Mouse (Mus musculus) C2C12 (cell line): ENCODE data around the gene Tmem253. TPM values are rescaled to one million over a fixed set of nuclear protein-coding genes. Genes with fewer than 3 reads are reported as not detected.
"Not testable (repeated sequence)": the region's sequence is repeated elsewhere in the genome, so short reads cannot be mapped to it uniquely, and the experiment has no call there.

ENCODE experiments used
- H3K27me3 ChIP-seq: one replicate; pipeline ENCODE4 v1.6.1; 2011; ENCODE audit not compliant: control insufficient read depth, insufficient read depth, insufficient read length
- H3K36me3 ChIP-seq: one replicate; pipeline ENCODE4 v1.6.1; 2011; ENCODE audit not compliant: control insufficient read depth, insufficient read depth
- H3K4me3 ChIP-seq: one replicate; pipeline ENCODE4 v1.5.1; 2011; ENCODE audit warnings: mild to moderate bottlenecking, control low read depth; ENCODE audit not compliant: poor library complexity, insufficient read depth, severe bottlenecking
- H3K79me2 ChIP-seq: one replicate; pipeline ENCODE4 v1.6.1; 2011; ENCODE audit not compliant: control insufficient read depth, insufficient read depth
- H3K79me3 ChIP-seq: one replicate; pipeline ENCODE4 v1.6.1; 2011; ENCODE audit warnings: low read depth, control low read depth
- H3ac ChIP-seq: one replicate; pipeline ENCODE3; 2011; ENCODE audit warnings: low read depth; ENCODE audit not compliant: control insufficient read depth, insufficient read length
- CEBPB ChIP-seq: IDR thresholded peaks from one replicate; pipeline ENCODE4 v1.6.1; 2011; ENCODE audit warnings: low read depth, mild to moderate bottlenecking, control low read depth, moderate library complexity
- CTCF ChIP-seq: IDR thresholded peaks from one replicate; pipeline ENCODE4 v1.5.1; 2011; ENCODE audit not compliant: control insufficient read depth, insufficient read depth, insufficient read length
- FOSL1 ChIP-seq: IDR thresholded peaks from one replicate; pipeline ENCODE4 v1.8.0; 2011; ENCODE audit warnings: mild to moderate bottlenecking, low read length; ENCODE audit not compliant: poor library complexity, insufficient read depth, severe bottlenecking
- MAX ChIP-seq: IDR thresholded peaks from one replicate; pipeline ENCODE4 v1.6.1; 2011; ENCODE audit warnings: mild to moderate bottlenecking, control low read depth
- MYOD1 ChIP-seq: IDR thresholded peaks from one replicate; pipeline ENCODE4 v1.6.1; 2011; ENCODE audit warnings: low read depth; ENCODE audit not compliant: control insufficient read depth, insufficient read length
- MYOG ChIP-seq: IDR thresholded peaks from one replicate; pipeline ENCODE4 v1.6.1; 2011; ENCODE audit not compliant: control insufficient read depth, insufficient read length; ENCODE audit errors: extremely low read depth
- USF1 ChIP-seq: IDR thresholded peaks from one replicate; pipeline ENCODE4 v1.6.1; 2011; ENCODE audit warnings: low read depth, mild to moderate bottlenecking, control low read depth, moderate library complexity
- polyA plus RNA-seq: library from polyadenylated mRNA; unstranded; fragments of >200 nt; fragmentation: generic; extraction: Trizol; gene quantifications from one replicate; pipeline ENCODE4 v1.2.1, GENCODE M21; 2012; ENCODE audit warnings: missing spikeins

The Tmem253 gene
- polyA plus RNA-seq, 1 experiment, result 0.46 TPM

DNA sequence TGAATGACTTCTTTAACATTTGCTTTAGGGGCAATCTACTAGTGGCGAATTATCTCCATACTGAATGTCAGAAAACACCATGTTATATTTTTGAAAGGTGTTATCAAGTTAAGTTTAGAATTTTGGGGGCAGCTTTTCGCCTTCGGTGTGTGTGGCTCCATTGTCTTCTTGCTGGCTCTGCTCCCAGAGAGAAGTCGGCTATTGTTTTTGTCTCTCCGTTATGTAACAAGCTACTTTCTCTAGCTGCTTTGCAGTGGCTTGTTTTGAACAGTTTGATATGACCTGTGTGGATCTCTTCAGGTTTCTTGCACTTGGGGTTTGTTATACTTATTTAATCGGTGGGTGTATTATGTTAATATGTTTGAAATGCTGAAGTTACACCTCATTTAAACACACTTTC, 28.0 kb downstream of the Tmem253 start:
- H3K79me3 ChIP-seq, result no peaks in the 10 kb centered on the region
- H3ac ChIP-seq, result no peak overlapping the region
- no peak overlapping the region for H3K4me3 ChIP-seq
- H3K36me3 ChIP-seq, result no peaks in the 10 kb centered on the region
- TF ChIP-seq MYOG (no peak), CEBPB (no peak), FOSL1 (no peak), MAX (no peak), USF1 (no peak)
- no peaks in the 10 kb centered on the region for H3K79me2 ChIP-seq
- peaks cover 9% of the 10 kb centered on the region for H3K27me3 ChIP-seq

DNA sequence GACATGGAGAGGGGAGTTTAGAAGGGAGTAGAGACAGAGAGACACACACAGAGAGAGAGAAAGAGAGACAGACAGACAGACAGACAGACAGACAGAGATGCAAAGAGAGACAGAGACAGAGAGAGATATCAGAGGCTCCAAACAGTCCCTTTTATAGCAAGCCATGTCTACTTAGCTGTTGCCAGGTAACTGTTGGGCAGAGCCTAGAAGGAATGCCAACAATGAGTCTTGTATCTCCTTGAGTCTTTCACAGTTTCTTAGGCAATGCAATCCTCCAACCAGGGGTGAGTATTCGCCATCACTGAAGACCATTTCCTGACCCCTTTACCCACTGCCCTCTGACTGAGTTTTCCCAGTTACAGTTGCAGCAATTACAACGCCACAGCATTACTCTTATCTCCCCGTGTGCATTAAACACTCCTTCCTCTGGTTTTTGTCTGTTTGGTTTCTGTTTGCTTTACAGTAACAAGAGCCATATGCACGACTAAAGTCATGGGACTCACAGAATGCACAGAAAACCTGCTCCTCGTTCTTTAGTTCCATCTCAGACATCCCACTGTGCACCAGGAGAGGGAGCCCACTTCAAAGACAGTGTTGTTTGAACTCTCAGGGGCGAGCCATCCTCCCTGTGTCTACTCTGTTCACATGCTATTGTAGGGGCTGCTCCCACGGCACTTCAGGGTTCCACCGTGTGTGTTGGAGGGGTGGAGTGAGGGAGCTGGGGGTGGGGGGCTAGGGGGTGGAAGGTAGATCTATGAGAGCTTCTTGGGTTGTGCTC, 29.6 kb downstream of the Tmem253 start:
- Histone ChIP-seq H3K79me2 (no peaks in the 10 kb centered on the region), H3K27me3 (peaks cover 6% of the 10 kb centered on the region), H3K36me3 (no peaks in the 10 kb centered on the region), H3ac (no peak overlapping the region), H3K4me3 (no peak overlapping the region), H3K79me3 (no peaks in the 10 kb centered on the region)
- TF ChIP-seq USF1 (no peak), MYOD1 (no peak), CEBPB (no peak), CTCF (no peak), FOSL1 (no peak), MYOG (no peak), MAX (no peak)

DNA sequence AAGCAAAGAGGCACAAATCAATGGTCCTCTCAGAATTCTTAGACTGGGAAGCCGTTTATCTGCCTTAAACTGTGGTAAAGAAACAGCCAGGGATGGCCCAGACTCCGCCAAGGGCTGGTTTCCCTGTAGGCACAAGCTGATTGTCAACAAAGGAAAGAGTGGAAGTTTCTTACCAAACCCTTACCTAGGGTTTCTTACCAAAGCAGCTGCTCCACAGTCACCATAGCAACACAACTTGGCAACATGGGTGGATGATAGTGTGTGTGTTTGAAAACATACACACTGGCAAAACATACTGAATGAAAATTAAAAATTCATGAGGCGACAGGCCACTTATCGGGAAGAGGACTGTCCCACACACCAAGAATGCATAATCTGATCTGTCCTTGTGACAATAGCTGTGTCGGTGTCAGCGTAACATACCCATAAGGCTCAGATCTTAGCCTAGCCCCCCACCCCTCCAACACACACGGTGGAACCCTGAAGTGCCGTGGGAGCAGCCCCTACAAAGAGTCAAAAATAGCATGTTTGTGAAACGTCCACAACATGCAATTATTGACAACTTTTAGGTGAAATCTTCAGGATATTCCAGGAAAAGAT, 30.6 kb downstream of the Tmem253 start:
- no peak overlapping the region for H3ac ChIP-seq
- H3K27me3 ChIP-seq, result peaks cover 6% of the 10 kb centered on the region
- no peaks in the 10 kb centered on the region for H3K36me3 ChIP-seq
- no peak overlapping the region for H3K4me3 ChIP-seq
- H3K79me2 ChIP-seq, result no peaks in the 10 kb centered on the region
- no peak for TF ChIP-seq USF1
- TF ChIP-seq CTCF, result no peak
- TF ChIP-seq MAX, result no peak
- no peaks in the 10 kb centered on the region for H3K79me3 ChIP-seq

DNA sequence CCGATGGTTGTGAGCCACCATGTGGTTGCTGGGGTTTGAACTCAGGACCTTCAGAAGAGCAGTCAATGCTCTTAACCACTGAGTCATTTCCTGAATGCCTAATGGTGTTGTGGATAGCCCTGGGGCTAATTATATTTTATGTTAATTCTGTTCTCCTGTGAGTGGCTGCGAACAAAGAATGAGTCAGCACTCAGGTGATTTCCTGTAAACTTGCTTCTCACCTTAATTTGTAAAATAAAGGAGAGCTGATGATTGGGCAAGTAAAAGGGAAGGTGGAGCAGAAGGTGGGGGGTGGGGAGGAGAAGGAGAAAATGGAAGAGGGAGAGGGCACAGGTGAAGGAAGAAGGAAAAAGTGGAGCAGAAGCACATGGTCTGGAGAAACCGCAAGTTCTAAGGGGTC, 37.3 kb downstream of the Tmem253 start:
- not testable (repeated sequence) for H3ac ChIP-seq, H3K79me3 ChIP-seq

DNA sequence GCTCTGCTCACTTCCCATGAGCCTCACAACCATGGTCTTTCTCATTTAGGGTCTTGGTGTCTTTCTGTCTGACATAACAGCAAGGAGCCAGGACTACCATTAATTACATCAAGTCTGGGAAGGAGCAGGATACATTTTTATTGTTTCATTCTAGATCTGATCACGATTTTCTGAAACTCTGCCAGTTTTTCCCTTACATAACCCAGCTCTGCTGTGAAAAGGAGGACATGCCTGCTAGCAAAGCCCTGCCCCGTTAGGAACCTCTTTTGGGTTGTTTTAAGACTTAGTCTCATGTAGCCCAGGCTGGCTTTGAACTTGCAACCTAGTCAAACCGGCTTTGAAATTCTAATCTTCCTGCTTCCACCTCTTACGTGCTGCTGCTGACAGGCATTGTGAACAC, 44.5 kb downstream of the Tmem253 start:
- Histone ChIP-seq H3K27me3 (peaks cover 10% of the 10 kb centered on the region), H3K79me3 (no peaks in the 10 kb centered on the region), H3K79me2 (no peaks in the 10 kb centered on the region), H3K36me3 (no peaks in the 10 kb centered on the region), H3ac (no peak overlapping the region), H3K4me3 (no peak overlapping the region)
- TF ChIP-seq FOSL1 (no peak), USF1 (no peak), MYOD1 (no peak), MAX (no peak), CTCF (no peak), CEBPB (no peak), MYOG (no peak)

More for the DNA sequence above, 37.3 kb downstream of the Tmem253 start:
- H3K4me3 ChIP-seq, H3K36me3 ChIP-seq, H3K79me2 ChIP-seq, H3K27me3 ChIP-seq: not testable (repeated sequence)

DNA sequence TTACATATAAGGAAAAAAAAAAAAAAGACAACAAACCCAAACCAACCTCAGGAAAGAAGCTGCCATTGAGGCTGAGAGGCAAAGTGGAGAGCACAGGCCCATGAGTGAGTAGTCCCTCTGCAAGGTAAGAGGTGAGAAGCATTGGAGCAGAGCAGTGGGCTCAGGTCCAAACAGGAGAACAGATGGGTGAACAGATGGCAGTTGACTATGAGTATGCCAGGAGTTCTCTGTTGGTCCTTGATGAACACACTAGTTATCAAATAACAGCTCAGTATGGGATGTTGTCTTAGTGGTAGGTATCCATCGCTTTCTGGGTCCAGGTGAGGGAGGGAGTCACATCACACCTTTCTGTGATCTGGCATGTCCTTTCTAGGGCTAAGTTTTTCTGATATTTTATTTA, 45.3 kb downstream of the Tmem253 start:
- Histone ChIP-seq H3K27me3 (peaks cover 10% of the 10 kb centered on the region), H3K4me3 (no peak overlapping the region), H3K36me3 (no peaks in the 10 kb centered on the region), H3K79me2 (no peaks in the 10 kb centered on the region), H3ac (no peak overlapping the region), H3K79me3 (no peaks in the 10 kb centered on the region)
- TF ChIP-seq CEBPB, result no peak
- no peak for TF ChIP-seq CTCF
- no peak for TF ChIP-seq USF1
- TF ChIP-seq FOSL1, result no peak
- TF ChIP-seq MYOD1, result no peak
- TF ChIP-seq MYOG, result no peak
- TF ChIP-seq MAX, result no peak
